In genomic region chr6:92214773-92215449, GRCm38 (mm10) we compare ENCODE assay signal across 7 mouse cellular contexts. TPM values are rescaled to one million over a fixed set of nuclear protein-coding genes. Genes with fewer than 3 reads are reported as not detected.
DNase-seq lines count a peak whose midpoint lies in the region; ATAC-seq lines count a peak whose summit lies in the region.

TSS of gene Rbsn (minus strand) at chr6:92214925.

- H3K4me2 ChIP-seq in intestine, embryonic 16.5 days (ENCODE audit: low read depth, low read length): peak within 1 kb of the TSS; percentile 92
- peak within 1 kb of the TSS; percentile 96 for H3K4me2 ChIP-seq in midbrain, embryonic 11.5 days

- no peaks in the 10 kb centered on the region for H3K9me3 ChIP-seq in intestine, embryonic 16.5 days (ENCODE audit: control insufficient read depth, low read length)
- no peaks in the 10 kb centered on the region for H3K9me3 ChIP-seq in midbrain, embryonic 11.5 days (ENCODE audit: control insufficient read depth, low read length)

- DNase-seq in adrenal gland, adult 8-10 months: peak; percentile 88
- DNase-seq in embryo, embryonic 9.5 days (ENCODE audit: extremely low spot score): peak; percentile 88
- peak; percentile 78 to 92 for DNase-seq in gastrocnemius, postnatal 4 days (ENCODE audit: low spot score in 2 of 2)
- DNase-seq in left cerebral cortex, postnatal 36 days (ENCODE audit: low spot score in 2 of 2): peak; percentile 90 to 92
- DNase-seq in midbrain, embryonic 11.5 days (ENCODE audit: low spot score, missing footprints): peak; percentile 99
- peak; percentile 89 for DNase-seq in skeletal muscle tissue, adult 2 months (ENCODE audit: low read depth, low spot score)

- H3K27me3 ChIP-seq in intestine, embryonic 16.5 days (replicated peaks; ENCODE audit: control insufficient read depth, insufficient read depth, low read length): no peaks in the 10 kb centered on the region
- no peaks in the 10 kb centered on the region for H3K27me3 ChIP-seq in midbrain, embryonic 11.5 days (ENCODE audit: control insufficient read depth, insufficient read depth, low read length)

- peak within 1 kb of the TSS; percentile 98 for H3K9ac ChIP-seq in intestine, embryonic 16.5 days (ENCODE audit: low read depth, low read length)
- H3K9ac ChIP-seq in midbrain, embryonic 11.5 days (ENCODE audit: low read length): peak within 1 kb of the TSS; percentile 85

- intact Hi-C loops in left cerebral cortex, postnatal 36 days (cut with DNase I): no loop called here

- 10% methylated on average over 35 of the region's 35 CpGs for WGBS in intestine, embryonic 16.5 days
- WGBS in midbrain, embryonic 11.5 days: 11% methylated on average over 35 of the region's 35 CpGs

- H3K4me1 ChIP-seq in intestine, embryonic 16.5 days (ENCODE audit: control insufficient read depth, insufficient read depth, low read length): peaks cover 10% of the 10 kb centered on the region
- H3K4me1 ChIP-seq in midbrain, embryonic 11.5 days (ENCODE audit: control insufficient read depth, insufficient read depth, low read length): peaks cover 11% of the 10 kb centered on the region

- H3K27ac ChIP-seq in intestine, embryonic 16.5 days (ENCODE audit: low read length): peak within 1 kb of the TSS; percentile 80
- peak within 1 kb of the TSS; percentile 65 for H3K27ac ChIP-seq in midbrain, embryonic 11.5 days (ENCODE audit: low read depth, low read length)

- ATAC-seq in intestine, embryonic 16.5 days: peak; percentile 96
- peak; percentile 96 for ATAC-seq in midbrain, embryonic 11.5 days (ENCODE audit: low FRiP score)

- peak within 1 kb of the TSS; percentile 99 for H3K4me3 ChIP-seq in intestine, embryonic 16.5 days (ENCODE audit: low read length)
- H3K4me3 ChIP-seq in midbrain, embryonic 11.5 days (ENCODE audit: low read depth, low read length): peak within 1 kb of the TSS; percentile 88

- H3K36me3 ChIP-seq in intestine, embryonic 16.5 days (ENCODE audit: control insufficient read depth, insufficient read depth, low read length): no peaks in the 10 kb centered on the region
- H3K36me3 ChIP-seq in midbrain, embryonic 11.5 days (ENCODE audit: control insufficient read depth, insufficient read depth, low read length): no peaks in the 10 kb centered on the region

RNA-seq across cellular contexts. Expression of gene Rbsn, which starts in this region (rescaled TPM):
- 10 to 100 TPM; 21.1 to 32.7 (median 28.3) TPM for total RNA-seq in adrenal gland, adult 8-10 months (2022)
- total RNA-seq in gastrocnemius, postnatal 4 days (2021): 10 to 100 TPM; 20.8 to 24.0 TPM
- polyA plus RNA-seq in intestine, embryonic 16.5 days (2015; fragmentation: Nextera tagmentation; extraction: Ambion mirVana): 16.0 and 16.6 TPM in 2 replicates
- total RNA-seq in left cerebral cortex, postnatal 36 days (2021): 10 to 100 TPM; 40.3 to 46.8 TPM
- 15.8 and 17.3 TPM in 2 replicates for polyA plus RNA-seq in midbrain, embryonic 11.5 days (2014; fragmentation: Nextera tagmentation; extraction: Ambion mirVana)

Comparison
In these comparisons a context has a peak if more than half of its experiments do, and no peak if none do; other contexts are left out.
1. Peak in every context shown above with its lines: DNase-seq, ATAC-seq, H3K4me3 ChIP-seq and H3K27ac ChIP-seq.